Mouse (Mus musculus): ENCODE measurements around the gene Enpp1.

Gene Enpp1

GRCm38 (mm10) chr10:24711480-24712366 is at the start of gene Enpp1:
Gene Enpp1 (minus strand): TSS chr10:24712159.
- POLR2A ChIA-PET = interaction anchor here in 1 of 4 experiments (1.2 kb wide), 1 partner anchor 78 kb away, joined by 4 read pairs; no protein-coding TSS in a partner anchor
- CTCF ChIA-PET = interaction anchor here in 1 of 4 experiments (0.6 kb wide), 1 partner anchor 96 kb away, joined by 3 read pairs; no protein-coding TSS in a partner anchor

- ChIA-PET CTCF (interaction anchor here in 2 of 4 experiments (0.6 to 0.8 kb wide), 2 partner anchors 31 to 142 kb away, joined by 3 read pairs; no protein-coding TSS in a partner anchor), POLR2A (interaction anchor here in 1 of 4 experiments (1.5 kb wide), 1 partner anchor 35 kb away, joined by 3 read pairs; no protein-coding TSS in a partner anchor)
Observed at GRCm38 (mm10) chr10:24758326-24758915, 46.5 kb upstream of the Enpp1 start.

- CTCF ChIA-PET = interaction anchor here in 1 of 4 experiments (1.5 kb wide), 1 partner anchor 484 kb away, joined by 3 read pairs; no protein-coding TSS in a partner anchor
- POLR2A ChIA-PET = interaction anchor here in 1 of 4 experiments (1.2 kb wide), 1 partner anchor 160 kb away, joined by 3 read pairs; the partner anchor contains the start of gene Ccn2
Observed at GRCm38 (mm10) chr10:24754874-24755540, 43.0 kb upstream of the Enpp1 start.

- POLR2A ChIA-PET = interaction anchor here in 2 of 4 experiments (0.5 to 1.2 kb wide), 3 partner anchors 159 to 605 kb away, joined by 3 read pairs; partner anchors contain the start of genes Ccn2 (in 1 of the 2) and Stx7 (in 1 of the 2)
- CTCF ChIA-PET = interaction anchor here in 1 of 4 experiments (1.5 kb wide), 1 partner anchor 485 kb away, joined by 3 read pairs; no protein-coding TSS in a partner anchor
Observed at GRCm38 (mm10) chr10:24754251-24754835, 42.4 kb upstream of the Enpp1 start.

- ChIA-PET CTCF (interaction anchor here in 1 of 4 experiments (1.5 kb wide), 1 partner anchor 485 kb away, joined by 3 read pairs; no protein-coding TSS in a partner anchor), POLR2A (interaction anchor here in 2 of 4 experiments (0.5 to 1.2 kb wide), 3 partner anchors 159 to 605 kb away, joined by 3 read pairs; partner anchors contain the start of genes Ccn2 (in 1 of the 2) and Stx7 (in 1 of the 2))
Observed at GRCm38 (mm10) chr10:24753536-24754250, 41.7 kb upstream of the Enpp1 start.

GRCm38 (mm10) chr10:24742950-24743487 is 31.1 kb upstream of the Enpp1 start:
- ChIA-PET CTCF (no interaction called here), POLR2A (interaction anchor here in 2 of 4 experiments (0.6 kb wide), 2 partner anchors 343 to 584 kb away, joined by 3 to 8 read pairs; no protein-coding TSS in a partner anchor)

GRCm38 (mm10) chr10:24741229-24742198 is 29.6 kb upstream of the Enpp1 start:
- CTCF ChIA-PET = no interaction called here
- POLR2A ChIA-PET = no interaction called here

GRCm38 (mm10) chr10:24739171-24739570 is 27.2 kb upstream of the Enpp1 start:
- ChIA-PET POLR2A (no interaction called here), CTCF (no interaction called here)

DNA sequence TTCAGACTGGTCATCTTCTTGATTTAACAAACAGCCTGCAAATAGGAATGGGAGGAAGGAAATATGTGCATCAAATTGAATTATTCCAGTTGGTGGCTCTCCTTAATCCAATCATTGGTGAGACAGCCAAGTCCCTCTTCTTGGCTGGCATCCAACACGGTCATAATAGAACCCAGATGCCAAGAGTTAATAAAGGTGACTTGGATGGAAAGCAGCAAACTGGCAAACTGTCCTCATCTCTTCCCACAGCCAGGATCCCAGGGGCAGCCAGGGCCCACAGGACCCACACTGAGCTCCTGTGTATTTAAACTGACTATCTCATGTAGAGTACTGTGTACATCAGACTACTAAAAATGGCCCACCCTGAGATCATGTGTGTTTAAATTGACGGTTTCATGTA is 26.5 kb upstream of the Enpp1 start:
- POLR2A ChIA-PET = interaction anchor here in 1 of 4 experiments (1.2 kb wide), 1 partner anchor 33 kb away, joined by 3 read pairs; no protein-coding TSS in a partner anchor
- CTCF ChIA-PET = no interaction called here

DNA sequence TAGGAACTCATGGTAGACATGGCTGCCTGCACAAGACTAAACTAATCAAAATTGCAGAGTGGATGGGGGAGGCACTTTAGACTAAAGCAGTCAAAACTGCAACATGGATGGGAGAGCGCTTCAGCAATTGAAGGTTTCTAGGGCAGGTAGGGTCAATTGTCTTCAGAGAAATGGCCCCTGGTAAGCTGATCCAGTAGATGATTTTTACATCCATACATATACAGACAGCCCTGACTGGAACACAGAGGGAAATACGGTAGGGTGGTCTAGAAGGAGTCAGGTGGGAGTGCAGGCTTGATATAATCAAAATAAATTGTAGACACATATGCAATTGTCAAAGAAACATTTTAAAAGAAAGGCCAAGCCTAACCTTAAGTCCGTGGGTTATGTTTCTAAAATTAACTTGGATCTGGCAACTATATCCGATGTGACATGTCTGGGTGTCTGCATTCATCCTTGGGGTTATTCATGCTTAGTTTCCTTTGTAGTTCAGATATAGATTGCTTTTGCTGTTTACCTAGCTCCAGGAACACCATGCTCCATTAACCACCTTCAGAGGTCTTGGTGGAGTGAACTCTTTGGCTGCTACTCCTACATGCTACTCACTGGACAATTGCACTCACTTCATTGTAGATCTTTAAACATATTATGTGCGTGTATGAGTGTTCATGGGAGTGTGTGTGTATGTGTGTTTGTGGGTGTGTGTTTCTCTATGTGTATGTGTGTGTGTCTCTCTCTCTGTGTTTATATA is 23.2 kb upstream of the Enpp1 start:
- ChIA-PET POLR2A (no interaction called here), CTCF (no interaction called here)

DNA sequence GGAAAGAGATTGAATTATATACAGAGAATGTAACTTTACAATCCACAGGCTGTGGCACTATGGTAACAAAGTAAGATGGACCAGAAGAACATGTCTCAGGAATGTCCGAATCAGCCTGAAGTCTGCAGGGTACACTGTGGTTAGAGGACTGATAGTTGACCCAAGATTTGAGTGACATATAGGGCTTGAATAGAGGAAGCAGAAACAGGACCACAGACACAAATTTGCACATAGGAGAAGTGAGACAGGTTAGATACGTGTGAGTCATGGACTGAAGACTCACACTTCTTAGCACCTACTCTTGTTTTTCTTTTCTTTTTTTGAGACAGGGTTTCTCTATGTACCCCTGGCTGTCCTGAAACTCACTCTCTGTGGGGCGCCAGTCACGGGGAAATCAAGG is 15.5 kb upstream of the Enpp1 start:
- ChIA-PET POLR2A (interaction anchor here in 1 of 4 experiments (0.7 kb wide), 1 partner anchor 861 kb away, joined by 3 read pairs; no protein-coding TSS in a partner anchor), CTCF (no interaction called here)

GRCm38 (mm10) chr10:24725197-24725596 is 13.2 kb upstream of the Enpp1 start:
- POLR2A ChIA-PET = no interaction called here
- CTCF ChIA-PET = interaction anchor here in 1 of 4 experiments (0.7 kb wide), 1 partner anchor 1625 kb away, joined by 4 read pairs; no protein-coding TSS in a partner anchor

- ChIA-PET POLR2A (no interaction called here), CTCF (no interaction called here)
Observed at GRCm38 (mm10) chr10:24721841-24722240, 9.9 kb upstream of the Enpp1 start.

DNA sequence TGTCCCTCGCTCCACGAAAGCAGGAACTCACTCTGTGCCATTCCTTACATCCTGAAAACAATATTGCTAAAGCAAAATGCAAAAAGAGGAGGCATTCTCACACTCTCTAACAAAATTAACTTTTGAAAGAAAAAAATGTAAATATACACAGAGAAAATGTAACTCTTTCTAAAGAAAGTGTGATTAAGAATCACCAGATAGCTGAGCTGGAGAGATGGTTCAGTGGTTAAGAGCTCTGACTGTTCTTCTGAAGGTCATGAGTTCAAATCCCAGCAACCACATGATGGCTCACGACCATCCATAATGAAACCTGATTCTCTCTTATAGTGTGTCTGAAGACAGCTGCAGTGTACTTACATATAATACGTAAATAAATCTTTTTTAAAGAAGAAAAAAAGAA is 7.4 kb upstream of the Enpp1 start:
- ChIA-PET POLR2A (no interaction called here), CTCF (no interaction called here)

- POLR2A ChIA-PET = no interaction called here
- CTCF ChIA-PET = interaction anchor here in 2 of 4 experiments (0.5 kb wide), 2 partner anchors 74 to 77 kb away, joined by 3 to 5 read pairs; no protein-coding TSS in a partner anchor
Observed at GRCm38 (mm10) chr10:24718720-24719119, 6.8 kb upstream of the Enpp1 start.

DNA sequence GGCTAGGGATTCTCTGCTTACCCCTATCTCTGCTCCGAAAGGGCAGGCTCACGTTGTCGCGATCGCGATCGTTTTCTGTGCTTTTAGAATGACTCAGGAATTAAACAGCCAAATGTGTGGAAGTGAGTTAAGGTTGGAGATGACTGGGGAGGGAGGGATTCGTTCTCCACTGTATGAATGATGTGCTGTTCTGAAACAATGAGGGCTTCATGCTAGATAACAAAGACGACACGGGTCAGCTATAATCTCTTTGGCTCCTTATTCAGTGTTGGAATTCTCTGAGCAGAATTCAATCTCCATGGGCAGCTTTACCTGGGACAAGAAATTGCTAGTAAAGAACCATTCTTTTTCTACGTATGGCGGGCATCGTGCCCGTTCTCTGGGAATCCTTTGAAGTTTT is 6.1 kb upstream of the Enpp1 start:
- POLR2A ChIA-PET = no interaction called here

More for the DNA sequence above, 6.1 kb upstream of the Enpp1 start:
- CTCF ChIA-PET = interaction anchor here in 1 of 4 experiments (0.5 kb wide), 1 partner anchor 73 kb away, joined by 3 read pairs; no protein-coding TSS in a partner anchor

All from embryonic stem cell, embryonic (primary cell).